Mouse (Mus musculus) forebrain, embryonic 13.5 days (tissue): ENCODE measurements around the gene Map4k5. TPM values are rescaled to one million over a fixed set of nuclear protein-coding genes. Genes with fewer than 3 reads are reported as not detected.

Experiments
- ATAC-seq: fragments of 200-750 bp; cut with Nextera tagmentation; 2 replicates; pipeline ENCODE4 v1.8.0; 2017
- H3K27ac ChIP-seq: fragments of 300-500 bp; sonication (generic); 2 replicates; pipeline ENCODE4 v1.5.1; 2015; ENCODE audit warnings: inconsistent platforms, mild to moderate bottlenecking, moderate library complexity
- H3K27me3 ChIP-seq: fragments of 300-500 bp; sonication (generic); 2 replicates; pipeline ENCODE4 v1.6.1; 2015; ENCODE audit warnings: mild to moderate bottlenecking, inconsistent platforms
- H3K36me3 ChIP-seq: fragments of 300-500 bp; sonication (generic); 2 replicates; pipeline ENCODE4 v1.6.1; 2015; ENCODE audit warnings: mild to moderate bottlenecking, inconsistent platforms; ENCODE audit not compliant: poor library complexity, severe bottlenecking
- H3K4me1 ChIP-seq: fragments of 300-500 bp; sonication (generic); 2 replicates; pipeline ENCODE4 v1.6.1; 2015; ENCODE audit warnings: inconsistent platforms
- H3K4me2 ChIP-seq: fragments of 300-500 bp; sonication (generic); 2 replicates; pipeline ENCODE4 v1.6.1; 2015; ENCODE audit warnings: inconsistent platforms, mild to moderate bottlenecking, moderate library complexity
- H3K4me3 ChIP-seq: fragments of 300-500 bp; sonication (generic); 2 replicates; pipeline ENCODE4 v1.5.1; 2015; ENCODE audit warnings: mild to moderate bottlenecking, inconsistent platforms
- H3K9ac ChIP-seq: fragments of 300-500 bp; sonication (generic); 2 replicates; pipeline ENCODE4 v1.6.1; 2015; ENCODE audit warnings: mild to moderate bottlenecking, inconsistent platforms
- H3K9me3 ChIP-seq: fragments of 300-500 bp; sonication (generic); replicated peaks from 2 replicates; pipeline ENCODE4 v1.6.1; 2016; ENCODE audit warnings: inconsistent platforms
- WGBS: fragments of 180-500 bp; shearing (Covaris S2); methylation state at CpG from one replicate; pipeline ENCODE4 v1.1.7; 2015; 5-methylcytosine and 5-hydroxymethylcytosine counted together
- microRNA counts: library from miRNA; unstranded; fragments of <30 nt; microRNA quantifications from one replicate; lab custom pipeline; 2016
- microRNA-seq: library from miRNA; unstranded; fragments of <30 nt; microRNA quantifications from one replicate; pipeline ENCODE4, GENCODE M21; 2016
- polyA plus RNA-seq: library from polyadenylated mRNA; unstranded; fragments of >200 nt; fragmentation: Nextera tagmentation; extraction: Ambion mirVana; gene quantifications from 2 replicates; pipeline ENCODE4 v1.2.1, GENCODE M21; 2015

Map4k5 gene
- polyA plus RNA-seq, 1 experiment from 2014 or later = 24.2 TPM

- Histone ChIP-seq H3K4me1 (peaks cover 15% of the 10 kb centered on the region), H3K27ac (no peak overlapping the region), H3K9ac (no peak overlapping the region), H3K27me3 (no peaks in the 10 kb centered on the region), H3K4me2 (peak overlapping the region; percentile 53), H3K9me3 (no peaks in the 10 kb centered on the region), H3K4me3 (peak overlapping the region; percentile 18), H3K36me3 (no peaks in the 10 kb centered on the region)
- 17% methylated on average over 22 of the region's 22 CpGs for WGBS
- peak; percentile 90 for ATAC-seq
These were observed 135.4 kb downstream of the Map4k5 start for GRCm38 (mm10) chr12:69757418-69758141.

- no peaks in the 10 kb centered on the region for H3K9me3 ChIP-seq
These were observed 137.0 kb downstream of the Map4k5 start for GRCm38 (mm10) chr12:69756015-69756414.

GRCm38 (mm10) chr12:69753936-69754335 is 139.1 kb downstream of the Map4k5 start:
- Histone ChIP-seq H3K4me3 (no peak overlapping the region), H3K27ac (no peak overlapping the region), H3K4me2 (no peak overlapping the region), H3K27me3 (no peaks in the 10 kb centered on the region), H3K4me1 (peaks cover 12% of the 10 kb centered on the region), H3K36me3 (no peaks in the 10 kb centered on the region), H3K9ac (no peak overlapping the region), H3K9me3 (no peaks in the 10 kb centered on the region)
- no peak for ATAC-seq
- 89% methylated on average over 5 of the region's 5 CpGs for WGBS

More at GRCm38 (mm10) chr12:69756015-69756414, 137.0 kb downstream of the Map4k5 start:
- WGBS = 67% methylated on average over 5 of the region's 5 CpGs
- Histone ChIP-seq H3K27ac (no peak overlapping the region), H3K4me1 (peaks cover 15% of the 10 kb centered on the region), H3K9ac (no peak overlapping the region), H3K27me3 (no peaks in the 10 kb centered on the region), H3K4me3 (no peak overlapping the region), H3K4me2 (no peak overlapping the region), H3K36me3 (no peaks in the 10 kb centered on the region)
- ATAC-seq = no peak

MicroRNA genes within 50 kb of the gene (microRNA counts, 519-probe panel; counts per million panel counts)
- 177 counts per million, percentile 53 among the panel's probes with 10 or more counts for microRNA mmu-miR-681 (lab: Ali Mortazavi, UCI)

Small RNAs within 50 kb of the gene (microRNA-seq; reads per million reads assigned to microRNA genes)
- gene Mir681 = not detected

Other genes starting within 250 kb of the Map4k5 start
- 9.9 TPM in 2 replicates for gene Sos2, start 211.3 kb downstream of the Map4k5 start, polyA plus RNA-seq
- gene L2hgdh, start 168.3 kb downstream of the Map4k5 start, polyA plus RNA-seq = 13.0 and 14.4 TPM in 2 replicates
- gene Atp5s, start 168.2 kb downstream of the Map4k5 start, polyA plus RNA-seq = 19.5 and 26.5 TPM in 2 replicates
- 1.1 and 1.5 TPM in 2 replicates for gene Cdkl1, start 101.9 kb downstream of the Map4k5 start, polyA plus RNA-seq
- 80.6 and 83.8 TPM in 2 replicates for gene Atl1, start 586 bp downstream of the Map4k5 start, polyA plus RNA-seq
- 1.1 and 1.5 TPM in 2 replicates for gene Sav1, start 93.8 kb upstream of the Map4k5 start, polyA plus RNA-seq
- 14.1 and 14.5 TPM in 2 replicates for gene Nin, start 220.5 kb upstream of the Map4k5 start, polyA plus RNA-seq